Mouse (Mus musculus) mature B cell (primary cell): ENCODE measurements around the gene Vwf.

Source experiments
- in situ Hi-C: fragments of 300-500 bp; cut with MboI; formaldehyde crosslinking; loops from 2 replicates; pipeline ENCODE4 v1.14.3; 2019

The Vwf gene

DNA sequence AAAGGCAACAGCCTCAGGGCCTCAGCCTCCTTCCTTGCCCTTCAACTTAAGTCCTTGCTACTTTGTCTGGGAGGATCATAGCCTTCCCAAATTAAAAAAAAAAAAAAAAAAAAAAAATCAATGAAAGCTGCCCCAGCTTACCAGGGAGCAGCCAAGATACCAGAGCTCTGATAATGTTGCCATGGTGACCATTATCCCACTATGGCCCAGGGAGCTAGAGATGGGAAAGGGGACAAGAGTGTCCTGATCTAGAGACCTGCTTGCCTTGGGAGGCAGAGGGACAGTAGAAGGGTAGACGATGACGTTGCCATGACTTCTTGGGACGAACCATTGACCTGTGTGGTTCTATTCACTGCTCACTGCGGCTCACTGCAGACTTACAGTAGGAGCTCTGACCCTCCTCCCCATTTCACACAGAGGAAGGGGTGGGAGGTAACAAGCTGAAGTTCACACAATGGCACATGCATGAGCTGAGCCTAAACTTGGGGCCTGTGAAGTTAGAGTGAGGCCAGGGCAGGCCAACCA lies 39.5 kb downstream of the Vwf start:
- in situ Hi-C loops, result no loop called here

GRCm38 (mm10) chr6:125588241-125588640 lies 41.7 kb downstream of the Vwf start:
- in situ Hi-C loops, result no loop called here

DNA sequence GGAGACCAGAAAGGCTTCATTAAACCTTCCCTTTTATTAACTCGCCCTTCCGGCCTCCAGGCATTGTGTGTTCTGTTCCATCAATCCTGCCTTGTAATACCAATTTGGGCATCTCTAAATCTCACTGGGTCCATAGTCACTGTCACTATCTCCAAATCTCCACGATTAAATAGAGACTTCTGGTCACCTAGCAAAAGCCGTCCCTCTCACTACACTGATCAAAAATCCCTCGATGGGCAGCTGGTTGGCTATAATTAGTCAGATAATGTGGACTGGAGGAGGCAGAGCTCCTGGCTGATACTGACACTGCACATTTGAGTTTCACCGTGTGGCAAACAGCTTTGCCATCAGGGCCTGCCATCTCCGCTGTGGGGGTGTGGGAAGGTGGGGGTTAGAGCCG lies 42.5 kb downstream of the Vwf start:
- in situ Hi-C loops, result no loop called here

DNA sequence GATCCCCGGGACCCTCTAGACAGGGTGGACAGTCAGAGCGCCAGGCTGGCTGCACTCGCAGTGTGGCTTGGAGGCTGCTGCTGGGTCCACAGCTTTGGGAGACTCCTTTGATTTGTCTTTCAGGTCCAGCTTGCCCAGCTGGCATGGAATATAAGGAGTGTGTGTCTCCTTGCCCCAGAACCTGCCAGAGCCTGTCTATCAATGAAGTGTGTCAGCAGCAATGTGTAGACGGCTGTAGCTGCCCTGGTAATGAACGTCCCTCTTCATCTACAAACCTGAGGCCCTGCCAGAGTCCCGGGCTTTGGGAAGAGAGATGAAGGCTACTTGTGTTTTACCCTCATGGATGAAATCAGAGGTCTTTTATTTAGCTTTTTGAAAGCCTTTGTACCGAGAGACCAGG lies 43.5 kb downstream of the Vwf start:
- in situ Hi-C loops, result no loop called here

DNA sequence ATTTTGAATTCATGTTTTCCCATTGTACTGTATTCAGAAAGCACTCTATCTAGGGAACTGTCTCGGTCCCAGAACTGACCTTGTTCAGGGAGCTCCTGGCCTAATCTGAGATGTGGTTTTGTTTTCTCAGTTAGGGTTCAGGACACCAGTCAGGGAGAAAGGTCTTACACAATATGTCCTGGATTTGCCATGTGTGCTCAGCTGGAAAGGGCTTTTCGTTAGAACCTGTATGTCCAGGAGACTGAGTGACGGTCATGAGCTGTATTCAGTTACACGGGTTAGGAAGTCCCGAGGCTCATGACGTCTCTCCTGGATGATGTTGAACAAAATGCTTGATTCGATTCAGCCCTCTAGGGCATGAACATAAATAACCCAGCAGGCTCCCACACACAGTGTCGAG lies 43.9 kb downstream of the Vwf start:
- in situ Hi-C loops, result no loop called here

DNA sequence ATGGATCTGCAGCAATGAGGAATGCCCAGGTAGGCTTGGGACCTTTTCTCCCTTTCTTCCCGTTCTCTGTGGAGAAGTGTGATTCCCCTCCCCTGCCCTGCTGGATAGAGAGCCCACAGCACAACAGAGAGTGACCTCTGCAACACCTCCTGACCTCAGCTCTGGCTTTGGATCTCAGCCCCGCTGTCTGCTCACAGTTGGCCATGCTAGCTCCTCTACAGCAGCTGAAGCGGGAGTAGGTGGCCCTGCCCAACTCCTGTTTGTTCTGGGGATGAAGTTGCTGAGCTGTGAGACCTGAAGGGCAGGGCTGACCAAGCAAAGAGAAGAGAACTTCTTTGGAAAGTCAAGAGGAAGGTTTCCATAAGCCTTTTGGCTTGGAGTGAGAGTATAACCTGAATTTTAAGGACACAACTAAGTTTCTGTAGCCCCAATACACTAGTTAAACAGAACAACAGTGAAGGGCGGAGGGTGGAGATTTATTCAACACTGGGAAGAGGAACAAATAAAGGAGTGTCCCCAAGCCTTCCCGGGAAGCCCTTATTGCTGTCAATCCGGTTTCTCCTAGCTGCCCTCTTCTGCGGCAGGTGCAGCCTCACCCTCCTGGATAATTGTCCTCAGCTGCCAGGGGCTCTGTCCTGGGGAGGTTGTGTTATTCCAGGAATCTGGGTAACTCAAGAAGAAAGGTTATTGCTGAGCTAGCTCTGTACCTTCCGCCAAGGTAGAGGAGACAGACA lies 45.2 kb downstream of the Vwf start:
- in situ Hi-C loops, result no loop called here

DNA sequence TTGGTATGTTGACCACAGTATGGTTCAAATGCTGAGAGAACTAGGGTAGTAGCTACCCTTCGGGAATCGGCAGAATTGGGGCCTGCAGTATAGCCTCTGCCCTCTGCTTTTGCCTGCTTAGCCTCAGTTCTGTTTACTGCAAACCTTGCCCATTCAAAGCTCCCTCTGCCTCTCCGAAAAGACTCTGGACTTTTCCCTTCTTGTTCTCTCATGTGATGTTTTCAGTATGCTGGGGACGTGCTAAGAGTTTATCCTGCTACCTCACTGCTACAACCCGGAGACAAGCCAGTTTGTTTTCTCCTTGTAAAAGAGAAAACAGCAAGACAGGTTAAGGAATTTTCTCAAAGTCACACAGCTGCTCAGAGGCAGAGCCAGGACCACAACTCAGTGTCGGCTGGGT lies 46.0 kb downstream of the Vwf start:
- in situ Hi-C loops, result no loop called here

GRCm38 (mm10) chr6:125594311-125594710 lies 47.7 kb downstream of the Vwf start:
- in situ Hi-C loops, result no loop called here

- in situ Hi-C loops, result no loop called here
Observed at GRCm38 (mm10) chr6:125594825-125595224, 48.3 kb downstream of the Vwf start.

DNA sequence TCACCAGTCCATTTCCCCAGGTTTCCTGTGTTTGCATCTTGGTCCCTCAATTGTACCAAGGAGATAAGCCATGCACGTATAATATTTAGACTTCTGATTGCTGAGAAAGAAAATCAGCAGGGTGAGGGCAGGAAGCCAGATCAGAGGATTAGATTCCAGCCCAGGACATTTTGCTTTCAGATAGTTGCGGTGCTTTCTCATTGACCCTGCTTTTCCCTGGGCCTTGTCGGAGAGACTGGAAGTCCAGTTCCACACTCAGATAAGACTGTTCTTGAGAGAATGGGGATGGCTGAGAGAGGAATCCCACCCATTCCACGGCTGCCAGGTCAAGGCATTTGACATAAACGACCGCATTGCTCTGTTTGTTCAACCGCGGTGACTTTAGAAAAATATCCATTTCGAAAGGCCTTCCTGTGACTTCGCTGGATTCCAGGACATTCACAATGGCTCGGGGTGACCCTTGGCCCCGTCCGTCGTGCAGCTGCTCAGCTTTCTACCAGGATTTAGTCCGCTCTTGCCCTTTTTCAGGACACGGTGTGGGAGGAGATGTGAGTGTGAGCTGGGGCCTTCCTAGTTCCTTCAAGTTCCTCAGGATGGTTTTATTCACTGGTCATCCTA lies 50.2 kb downstream of the Vwf start:
- in situ Hi-C loops, result no loop called here

- in situ Hi-C loops, result no loop called here
Observed at GRCm38 (mm10) chr6:125597716-125598115, 51.1 kb downstream of the Vwf start.

- in situ Hi-C loops, result loop anchor here (5.0 kb wide), 1 partner anchor 178 kb away; no protein-coding TSS in a partner anchor
Observed at GRCm38 (mm10) chr6:125600036-125600558, 53.5 kb downstream of the Vwf start.

GRCm38 (mm10) chr6:125600669-125601068 lies 54.1 kb downstream of the Vwf start:
- in situ Hi-C loops, result loop anchor here (5.0 kb wide), 1 partner anchor 178 kb away; no protein-coding TSS in a partner anchor

DNA sequence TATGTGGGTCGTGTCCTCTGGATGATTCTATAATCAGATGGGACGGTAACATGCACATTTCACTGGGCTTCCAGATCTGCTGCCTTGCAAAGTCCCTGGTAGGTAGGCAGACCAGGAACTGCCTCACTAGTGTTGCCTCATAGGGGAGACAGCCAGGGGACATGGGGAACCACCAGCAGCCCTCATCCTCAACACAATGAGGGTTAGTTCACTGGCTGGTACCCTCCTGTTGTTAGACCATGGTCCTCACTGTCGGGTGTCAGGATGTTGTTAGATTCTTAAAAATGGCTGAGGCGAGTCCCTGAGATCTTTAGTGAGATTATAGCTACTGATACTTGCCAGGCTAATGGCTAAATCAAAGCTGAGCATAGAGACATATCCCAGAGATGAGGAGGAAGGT lies 54.6 kb downstream of the Vwf start:
- in situ Hi-C loops, result loop anchor here (5.0 kb wide), 1 partner anchor 179 kb away; no protein-coding TSS in a partner anchor

DNA sequence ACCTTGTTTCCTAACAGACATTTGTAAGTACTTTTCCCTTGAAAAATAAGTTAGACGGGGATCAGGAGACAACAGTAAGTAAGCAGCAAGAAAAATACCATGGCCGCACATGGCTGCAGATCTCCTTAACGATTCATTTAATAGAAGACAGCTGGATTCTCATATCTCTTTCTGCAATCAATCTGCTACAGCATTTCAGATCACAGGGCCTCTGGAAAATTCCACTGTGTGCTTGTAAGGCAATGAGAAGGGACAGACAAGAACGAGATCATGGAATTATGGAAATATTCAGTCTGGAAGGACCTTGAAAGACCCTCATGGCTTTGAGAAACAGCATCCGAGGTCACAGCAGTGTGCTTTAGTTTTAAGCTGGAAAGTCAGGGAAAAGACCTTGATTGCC lies 55.2 kb downstream of the Vwf start:
- in situ Hi-C loops, result loop anchor here (5.0 kb wide), 1 partner anchor 179 kb away; no protein-coding TSS in a partner anchor

GRCm38 (mm10) chr6:125602354-125602753 lies 55.8 kb downstream of the Vwf start:
- in situ Hi-C loops, result loop anchor here (5.0 kb wide), 1 partner anchor 180 kb away; no protein-coding TSS in a partner anchor

DNA sequence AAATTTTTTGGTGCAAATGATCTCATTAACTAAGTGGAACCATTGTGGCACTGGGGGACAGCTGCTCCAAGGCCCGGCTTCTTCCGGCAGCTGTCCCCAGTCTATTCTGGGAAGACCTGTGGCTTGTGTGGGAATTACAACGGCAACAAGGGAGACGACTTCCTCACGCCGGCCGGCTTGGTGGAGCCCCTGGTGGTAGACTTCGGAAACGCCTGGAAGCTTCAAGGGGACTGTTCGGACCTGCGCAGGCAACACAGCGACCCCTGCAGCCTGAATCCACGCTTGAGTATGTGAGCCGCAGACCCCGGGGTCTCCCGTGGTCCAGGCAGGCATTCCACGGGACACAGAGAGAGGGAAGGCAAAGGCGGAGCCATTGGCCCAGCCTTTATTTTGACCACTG lies 56.7 kb downstream of the Vwf start:
- in situ Hi-C loops, result loop anchor here (5.0 kb wide), 1 partner anchor 181 kb away; no protein-coding TSS in a partner anchor

DNA sequence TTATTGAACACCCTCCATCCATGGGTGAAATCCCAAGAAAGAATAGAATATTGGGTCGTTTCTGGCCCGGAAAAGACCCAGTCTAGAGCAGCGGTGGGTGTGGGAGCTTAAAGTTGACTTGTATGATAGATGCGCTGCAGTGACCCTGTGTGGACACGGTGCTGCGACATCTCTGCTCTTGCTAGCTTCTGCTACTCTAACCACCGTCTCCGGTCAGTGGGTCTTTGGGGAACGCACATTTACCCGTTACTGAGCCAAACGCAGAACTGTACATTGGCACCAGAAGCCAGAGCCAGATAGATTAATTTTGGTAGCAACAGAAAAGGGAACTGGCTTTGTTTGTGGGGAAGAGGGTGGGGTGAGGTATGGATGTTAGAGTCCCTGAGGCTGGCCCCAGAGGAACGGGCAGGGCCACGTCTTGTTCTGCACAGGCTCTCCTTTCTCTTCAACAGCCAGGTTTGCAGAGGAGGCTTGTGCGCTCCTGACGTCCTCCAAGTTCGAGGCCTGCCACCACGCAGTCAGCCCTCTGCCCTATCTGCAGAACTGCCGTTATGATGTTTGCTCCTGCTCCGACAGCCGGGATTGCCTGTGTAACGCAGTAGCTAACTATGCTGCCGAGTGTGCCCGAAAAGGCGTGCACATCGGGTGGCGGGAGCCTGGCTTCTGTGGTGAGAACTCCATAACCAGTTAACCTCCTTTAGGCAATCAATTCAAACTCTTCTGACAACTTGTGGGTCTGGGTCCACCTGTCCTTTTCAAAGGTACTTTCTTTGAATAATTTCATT lies 57.3 kb downstream of the Vwf start:
- in situ Hi-C loops, result loop anchor here (5.0 kb wide), 1 partner anchor 182 kb away; no protein-coding TSS in a partner anchor

GRCm38 (mm10) chr6:125604463-125605191 lies 58.1 kb downstream of the Vwf start:
- in situ Hi-C loops, result loop anchor here (5.0 kb wide), 1 partner anchor 182 kb away; no protein-coding TSS in a partner anchor

DNA sequence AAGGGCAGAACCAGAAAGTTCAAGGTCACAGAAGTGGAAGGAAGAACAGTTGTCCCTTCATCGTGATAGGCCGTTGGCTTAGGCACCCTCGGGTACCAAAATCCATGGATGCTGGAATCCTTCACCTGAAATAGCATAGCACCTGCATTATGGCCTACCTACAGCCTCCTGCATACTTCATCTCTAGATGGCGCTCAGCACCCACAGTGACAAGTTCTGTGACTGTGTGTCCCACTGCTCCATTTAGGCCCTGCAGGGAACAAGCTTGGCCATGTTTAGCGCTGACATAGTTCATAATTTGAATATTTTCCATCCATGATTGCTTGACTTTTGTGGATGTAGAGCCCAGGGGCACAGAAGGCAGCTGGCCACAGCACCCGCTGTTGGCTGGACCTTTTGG lies 62.5 kb downstream of the Vwf start:
- in situ Hi-C loops, result no loop called here

- in situ Hi-C loops, result no loop called here
Observed at GRCm38 (mm10) chr6:125617855-125618254, 71.3 kb downstream of the Vwf start.
